Mouse (Mus musculus): ENCODE data around the gene Olfr19.
"Not testable (repeated sequence)": the region's sequence is repeated elsewhere in the genome, so short reads cannot be mapped to it uniquely, and the experiment has no call there.

Olfr19 gene

GRCm38 (mm10) chr16:16676305-16676704 is at the start of gene Olfr19:
TSS of gene Olfr19 (minus strand) at chr16:16676405.
- no peak for DNase-seq

- DNase-seq, result no peak
Observed at GRCm38 (mm10) chr16:16684975-16685374, 8.8 kb upstream of the Olfr19 start.

GRCm38 (mm10) chr16:16684053-16684452 is 7.8 kb upstream of the Olfr19 start:
- no peak for DNase-seq

GRCm38 (mm10) chr16:16664994-16665393 is 11.2 kb downstream of the Olfr19 start:
- DNase-seq, result no peak

- not testable (repeated sequence) for DNase-seq
Observed at GRCm38 (mm10) chr16:16664516-16664915, 11.7 kb downstream of the Olfr19 start.

- DNase-seq, result no peak
Observed at GRCm38 (mm10) chr16:16645148-16645547, 31.1 kb downstream of the Olfr19 start.

GRCm38 (mm10) chr16:16633730-16634129 is 42.5 kb downstream of the Olfr19 start:
- DNase-seq, result no peak
